Mouse (Mus musculus) CD4-positive, CD25-positive, alpha-beta regulatory T cell, adult 2 months (primary cell): Measurements from ENCODE around the gene Nos1.

Source experiments
- DNase-seq: peaks from one replicate; pipeline ENCODE4 v3.0.0-alpha.2; 2012; ENCODE audit warnings: low read depth, low spot score

Nos1 gene

DNA sequence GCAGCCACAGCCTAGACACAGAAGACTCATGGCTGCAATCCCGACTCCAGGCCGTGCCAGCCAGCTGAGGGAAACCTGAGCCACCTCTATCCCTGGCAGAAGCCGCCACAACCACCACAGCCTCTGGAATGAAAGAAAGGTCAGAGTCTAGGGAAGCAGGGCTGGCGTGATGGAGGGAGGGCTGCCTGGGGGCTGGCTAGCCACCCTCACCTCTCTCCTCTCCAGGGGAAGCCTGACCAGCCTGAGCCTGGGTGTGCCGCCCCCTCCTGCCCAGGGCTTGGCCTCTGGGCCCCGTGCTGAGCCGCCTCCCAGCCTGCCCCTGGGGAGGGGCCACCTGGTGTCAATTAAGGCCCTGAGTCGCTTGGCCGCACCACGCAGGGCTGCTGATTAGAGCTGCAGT is at the start of gene Nos1:
TSS of gene Nos1 (plus strand) at position 352 of the 400 bp plus-strand sequence.
- DNase-seq = no peak

DNA sequence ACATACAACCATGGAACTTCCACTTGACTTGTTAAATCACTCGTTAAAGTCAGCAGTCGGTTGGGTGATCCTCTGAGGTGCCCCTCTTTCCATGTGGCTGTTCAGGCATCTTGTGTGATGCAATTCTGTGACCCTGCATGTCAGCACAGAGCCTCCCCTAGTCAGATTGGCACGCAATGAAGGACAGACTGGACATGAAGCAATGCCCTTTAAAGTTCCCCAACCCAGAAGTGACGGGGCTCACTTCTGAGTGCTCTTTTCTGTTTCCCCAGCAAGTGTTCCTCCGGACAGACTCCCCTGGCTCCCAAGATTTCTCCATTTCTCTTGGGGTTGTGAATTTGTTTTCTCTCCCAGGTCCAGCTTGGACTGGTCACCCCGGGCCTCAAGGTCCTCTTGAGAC is 49.5 kb upstream of the Nos1 start:
- no peak for DNase-seq

GRCm38 (mm10) chr5:117744654-117745178 is 36.1 kb upstream of the Nos1 start:
- no peak for DNase-seq

DNA sequence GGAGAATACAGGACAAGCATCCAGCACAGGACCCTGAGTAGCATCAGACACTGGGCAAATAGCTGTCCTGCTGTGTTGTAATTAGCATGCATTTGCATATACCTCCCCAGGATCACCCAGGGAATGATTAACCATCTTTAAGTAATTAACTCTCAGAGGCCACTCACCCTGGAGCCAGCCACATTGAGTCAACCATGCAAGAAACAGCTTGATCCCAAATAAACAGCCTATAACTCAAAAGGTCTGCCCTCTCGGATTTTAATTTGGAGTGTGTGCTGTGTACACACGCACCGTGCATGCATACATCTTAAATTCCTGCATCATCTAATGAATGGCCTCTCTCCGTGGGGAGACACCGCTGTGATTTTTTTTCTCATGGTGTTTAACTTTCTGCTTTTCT is 31.5 kb upstream of the Nos1 start:
- no peak for DNase-seq

GRCm38 (mm10) chr5:117757696-117758482 is 22.9 kb upstream of the Nos1 start:
- DNase-seq = no peak

- peak; percentile 28 for DNase-seq
Observed at GRCm38 (mm10) chr5:117761181-117761832, 19.5 kb upstream of the Nos1 start.

DNA sequence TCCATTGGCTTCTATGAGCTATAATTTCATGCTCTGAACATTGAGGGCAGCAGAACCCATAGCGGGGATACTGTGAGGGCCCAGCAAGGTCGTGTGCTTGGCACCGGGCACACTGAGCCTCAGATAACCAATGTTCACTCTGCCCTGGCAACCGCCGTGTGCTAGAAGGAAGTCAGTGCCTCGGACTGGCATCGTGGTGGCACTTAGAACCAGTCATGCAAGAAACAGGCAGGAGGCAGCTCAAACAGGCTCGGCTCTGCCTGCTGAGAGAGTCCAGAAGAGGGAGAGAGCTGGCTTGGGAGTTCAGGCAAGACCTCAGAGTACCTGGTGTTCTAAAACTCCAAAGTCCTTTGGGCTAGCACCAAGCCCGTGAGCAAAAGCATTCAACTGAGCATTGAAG is 16.3 kb upstream of the Nos1 start:
- no peak for DNase-seq

DNA sequence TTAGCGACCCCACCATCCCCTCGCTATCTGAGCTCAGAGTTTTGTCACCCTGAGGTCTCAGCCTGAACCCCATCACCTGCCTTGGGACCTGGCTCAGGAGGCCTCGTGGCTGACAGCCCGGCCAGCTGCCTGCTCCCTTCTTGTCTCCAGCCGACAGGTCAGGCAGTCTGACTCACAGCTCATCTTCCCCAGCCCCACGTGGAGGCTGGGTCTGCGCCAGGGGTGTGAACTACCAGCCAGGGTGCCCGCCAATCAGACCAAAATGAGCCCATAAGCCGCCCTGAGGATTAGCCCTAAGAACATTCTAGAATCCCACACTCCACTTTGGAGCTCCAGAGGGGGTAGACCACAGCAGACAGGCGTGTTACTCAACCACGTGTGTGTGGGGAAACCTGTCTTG is 1.7 kb upstream of the Nos1 start:
- no peak for DNase-seq

- DNase-seq = no peak
Observed at GRCm38 (mm10) chr5:117781178-117781577, 346 bp downstream of the Nos1 start.

DNA sequence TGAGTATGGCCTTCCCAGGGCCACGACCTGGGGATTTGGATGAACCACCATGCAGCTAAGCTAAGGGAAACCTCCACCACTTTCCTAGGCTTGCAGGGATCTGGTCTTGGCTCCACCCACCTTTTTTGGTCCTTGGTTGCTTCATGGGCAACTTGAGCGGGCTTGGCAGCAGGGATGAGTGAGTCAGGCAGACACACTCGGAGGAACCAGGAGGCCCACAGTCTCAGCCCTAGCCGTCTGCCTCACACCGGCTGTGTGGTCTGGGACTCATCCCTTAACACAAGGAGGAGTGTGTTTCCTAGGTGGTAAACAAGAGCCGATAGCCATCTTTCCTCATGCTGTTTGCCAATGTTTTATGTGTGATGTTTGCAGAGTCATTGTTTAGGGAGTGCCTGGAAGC is 9.2 kb downstream of the Nos1 start:
- no peak for DNase-seq

DNA sequence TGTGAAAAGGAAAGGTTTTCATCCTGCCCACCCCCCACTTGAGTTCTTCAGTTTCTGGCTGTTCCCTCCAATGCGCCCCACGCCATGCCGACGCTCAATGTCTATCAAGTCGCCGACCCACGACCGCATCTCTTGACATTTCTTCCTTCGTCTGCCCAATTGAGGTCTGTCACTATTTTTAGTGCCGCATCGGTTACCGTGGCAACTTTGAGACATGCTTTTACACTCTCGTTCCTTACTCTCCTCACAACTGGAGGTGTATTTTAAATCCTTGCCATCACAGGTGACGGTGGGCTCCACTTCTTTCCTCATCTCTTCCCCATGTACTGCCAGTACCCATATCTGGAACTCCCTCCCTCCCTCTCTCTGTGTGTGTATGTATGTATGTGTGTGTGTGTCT is 11.0 kb downstream of the Nos1 start:
- no peak for DNase-seq

- no peak for DNase-seq
Observed at GRCm38 (mm10) chr5:117800849-117801248, 20.0 kb downstream of the Nos1 start.

- DNase-seq = no peak
Observed at GRCm38 (mm10) chr5:117802071-117802521, 21.3 kb downstream of the Nos1 start.

GRCm38 (mm10) chr5:117803551-117803950 is 22.7 kb downstream of the Nos1 start:
- DNase-seq = no peak

DNA sequence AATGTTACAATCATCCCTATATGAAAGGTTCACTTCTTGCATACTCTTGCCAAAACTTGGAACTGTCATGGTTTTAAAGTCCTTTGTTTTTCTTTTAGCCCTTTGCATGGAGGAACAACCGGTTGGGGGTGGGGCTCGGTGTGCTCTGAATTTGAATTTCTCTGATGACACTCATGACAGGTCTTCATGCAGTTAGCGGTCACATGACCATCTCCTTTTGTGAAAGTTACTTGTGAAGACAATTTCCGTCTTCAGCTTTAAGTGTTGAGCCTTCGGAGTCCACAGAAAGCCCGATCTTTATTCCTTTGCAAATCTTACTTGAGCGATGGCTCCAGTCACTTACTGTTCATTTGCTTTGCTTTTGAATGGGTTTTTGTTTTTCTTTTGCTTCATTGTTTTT is 30.1 kb downstream of the Nos1 start:
- DNase-seq = no peak

- DNase-seq = no peak
Observed at GRCm38 (mm10) chr5:117818800-117819199, 38.0 kb downstream of the Nos1 start.

DNA sequence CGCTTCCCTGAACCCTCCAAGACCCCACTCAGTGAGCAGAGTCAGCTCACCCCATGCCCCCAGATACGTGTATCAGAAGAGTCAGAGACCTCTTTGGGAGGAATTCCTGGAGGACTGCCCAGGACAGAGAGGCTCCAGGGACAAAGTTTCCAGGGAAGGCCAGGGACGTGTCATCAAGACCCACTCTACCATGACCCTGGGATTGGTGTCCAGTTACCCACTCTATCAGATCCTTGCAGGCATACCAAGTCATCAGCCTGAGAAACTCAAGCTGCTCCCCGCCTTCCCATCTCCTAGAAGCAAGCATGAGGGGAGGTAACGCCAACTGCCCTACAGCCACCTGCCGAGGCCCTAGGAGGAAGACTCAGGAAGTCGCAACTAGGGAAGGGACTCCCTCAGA is 39.6 kb downstream of the Nos1 start:
- DNase-seq = no peak

DNA sequence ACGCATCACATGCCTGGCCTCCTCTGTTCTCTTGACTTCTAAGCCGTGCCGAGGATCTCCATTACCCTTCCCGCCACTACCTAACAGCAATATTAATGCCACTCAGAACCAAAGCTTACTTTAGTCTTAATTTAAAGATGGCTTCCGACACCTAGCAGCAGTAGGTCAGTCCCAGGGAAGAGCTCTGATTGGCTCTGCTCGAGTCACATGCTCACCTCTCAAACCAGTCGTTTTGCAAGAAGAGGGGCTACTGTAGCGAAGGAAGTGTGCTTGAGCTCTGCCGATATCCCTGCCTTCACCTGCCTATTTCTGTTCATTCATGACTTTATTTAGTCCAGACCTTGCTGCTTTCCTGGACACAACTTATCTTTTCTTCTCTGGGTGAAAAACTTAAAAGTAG is 43.0 kb downstream of the Nos1 start:
- DNase-seq = no peak

DNA sequence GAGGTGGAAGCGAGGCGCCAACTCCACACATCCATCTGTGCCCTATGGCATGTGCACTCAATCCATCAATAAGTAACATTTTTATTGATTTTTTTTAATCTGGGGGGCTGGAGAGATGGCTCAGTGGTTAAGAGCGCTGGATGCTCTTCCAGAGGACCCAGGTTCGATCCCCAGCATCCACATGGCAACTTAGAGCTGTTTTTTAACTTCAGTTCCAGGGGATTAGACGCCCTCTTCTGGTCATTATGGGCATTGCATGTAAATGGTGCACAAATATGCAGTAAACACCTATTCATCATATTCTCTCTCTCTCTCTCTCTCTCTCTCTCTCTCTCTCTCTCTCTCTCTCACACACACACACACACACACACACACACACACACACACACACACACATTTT is 43.7 kb downstream of the Nos1 start:
- DNase-seq = peak; percentile 36

- DNase-seq = no peak
Observed at GRCm38 (mm10) chr5:117825336-117825735, 44.5 kb downstream of the Nos1 start.

DNA sequence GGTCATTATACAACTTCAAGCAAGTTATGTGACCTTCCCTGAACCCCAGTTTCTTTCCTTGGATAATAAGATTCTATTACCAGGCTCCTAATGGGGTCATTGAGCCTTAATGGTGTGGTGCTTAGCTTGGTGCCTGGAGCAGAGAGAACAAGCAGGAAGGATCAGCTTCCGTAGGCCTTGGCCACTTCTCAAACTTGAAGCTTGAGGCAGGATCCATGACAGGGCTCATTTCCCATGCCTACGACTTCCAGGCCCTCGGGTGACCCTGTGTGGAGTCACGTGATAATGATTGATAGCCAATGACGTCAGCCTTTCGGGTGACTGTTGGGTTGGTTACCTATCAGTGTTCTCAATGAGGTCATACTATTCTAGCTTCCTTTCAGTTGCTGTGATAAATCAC is 46.5 kb downstream of the Nos1 start:
- no peak for DNase-seq

- DNase-seq = peak; percentile 68
Observed at GRCm38 (mm10) chr5:117836930-117837329, 56.1 kb downstream of the Nos1 start.

GRCm38 (mm10) chr5:117837731-117838130 is 56.9 kb downstream of the Nos1 start:
- DNase-seq = no peak
